Comparison of ENCODE assay signal across 11 mouse cellular contexts in the genomic region with DNA sequence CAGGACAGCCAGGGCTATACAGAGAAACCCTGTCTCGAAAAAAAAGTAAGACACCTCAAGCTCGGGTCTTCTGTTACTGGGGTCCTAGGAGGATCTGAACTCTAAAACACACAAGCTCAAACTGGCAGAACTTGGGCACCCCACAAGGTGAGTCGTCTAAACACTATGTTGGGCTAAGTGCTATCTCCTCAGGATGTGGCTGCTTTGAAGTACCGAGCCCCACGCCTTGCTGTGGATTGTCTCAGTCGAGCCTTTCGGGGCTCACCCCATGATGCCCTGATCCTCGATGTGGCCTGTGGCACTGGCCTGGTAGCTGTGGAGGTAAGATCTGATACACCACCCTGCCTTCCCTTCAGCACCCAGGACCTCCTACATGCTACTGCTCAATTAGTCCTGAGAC. TPM values are rescaled to one million over a fixed set of nuclear protein-coding genes. Genes with fewer than 3 reads are reported as not detected.
DNase-seq lines count a peak whose midpoint lies in the region; ATAC-seq and TF ChIP-seq lines count a peak whose summit lies in the region.
"Had no signal": no experiment of that assay in that cellular context is flagged by ENCODE, and none has a peak within 500 bp of the region (broad histone marks: within the 10 kb centered on the region; RNA-seq: fewer than 3 reads in every experiment).

No protein-coding gene starts in this region.

- no peak for TF ChIP-seq CTCF in ES-Bruce4 (IDR thresholded peaks at IDR 0.05; ENCODE audit: low read depth, low read length)

- no peaks in the 10 kb centered on the region for H3K9me3 ChIP-seq in lung, embryonic 15.5 days
- H3K9me3 ChIP-seq in ES-Bruce4 (replicated peaks; ENCODE audit: control insufficient read depth, insufficient read depth, low read length, poor library complexity, severe bottlenecking) = peaks cover 19% of the 10 kb centered on the region
- no peaks in the 10 kb centered on the region for H3K9me3 ChIP-seq in erythroblast, embryonic 14.5 days (ENCODE audit: control insufficient read depth, low read length)

- H3K4me1 ChIP-seq in lung, embryonic 15.5 days = peaks cover 13% of the 10 kb centered on the region; the same call in 1 of the 2 replicates
- peaks cover 2% of the 10 kb centered on the region for H3K4me1 ChIP-seq in ES-Bruce4 (ENCODE audit: control insufficient read depth, insufficient read depth, low read length)
- H3K4me1 ChIP-seq in erythroblast, embryonic 14.5 days (ENCODE audit: control insufficient read depth) = peaks cover 38% of the 10 kb centered on the region

- no peaks in the 10 kb centered on the region for H3K36me3 ChIP-seq in lung, embryonic 15.5 days
- peaks cover 22% of the 10 kb centered on the region for H3K36me3 ChIP-seq in ES-Bruce4 (ENCODE audit: control insufficient read depth, insufficient read depth, low read length, poor library complexity, severe bottlenecking)
- H3K36me3 ChIP-seq in erythroblast, embryonic 14.5 days (ENCODE audit: control insufficient read depth) = peaks cover 26% of the 10 kb centered on the region

- H3K9ac ChIP-seq in lung, embryonic 15.5 days = no peak overlapping the region
- H3K9ac ChIP-seq in ES-Bruce4 (ENCODE audit: low read depth, poor library complexity, severe bottlenecking) = 0 out of 2 replicates have a peak overlapping the region, but pooled peaks have one; percentile 70

- peak overlapping the region; percentile 91; the same call in 1 of the 2 replicates for H3K4me3 ChIP-seq in lung, embryonic 15.5 days
- peak overlapping the region; percentile 88 for H3K4me3 ChIP-seq in ES-Bruce4 (ENCODE audit: low read depth, low read length)
- peak overlapping the region; percentile 66 for H3K4me3 ChIP-seq in erythroblast, embryonic 14.5 days (replicated peaks)

- no peaks in the 10 kb centered on the region for H3K27me3 ChIP-seq in lung, embryonic 15.5 days
- no peaks in the 10 kb centered on the region for H3K27me3 ChIP-seq in ES-Bruce4 (ENCODE audit: control insufficient read depth, insufficient read depth, low read length, poor library complexity, severe bottlenecking)
- peaks cover 21% of the 10 kb centered on the region for H3K27me3 ChIP-seq in erythroblast, embryonic 14.5 days (ENCODE audit: control insufficient read depth)

- 89% methylated on average over 8 of the region's 8 CpGs for WGBS in lung, embryonic 15.5 days

- no peak for DNase-seq in lung, postnatal 4 days
- peak; percentile 62 to 66 for DNase-seq in natural killer cell, adult 2 months (ENCODE audit: low spot score in 2 of 2)
- DNase-seq in left cerebral cortex, adult 11 months (ENCODE audit: low spot score) = no peak
- no peak for DNase-seq in layer of hippocampus, postnatal 10 days (ENCODE audit: low spot score in 2 of 2)
- no peak for DNase-seq in layer of hippocampus, adult 8-10 months (ENCODE audit: low spot score in 2 of 2)

- ATAC-seq in lung, embryonic 15.5 days (ENCODE audit: borderline replicate concordance, extremely low read depth, low FRiP score, low TSS enrichment) = no peak

- no peak for TF ChIP-seq POLR2A in ES-Bruce4 (IDR thresholded peaks at IDR 0.05; ENCODE audit: insufficient read depth, low read length)

- TF ChIP-seq EP300 in ES-Bruce4 (IDR thresholded peaks at IDR 0.05; ENCODE audit: insufficient read depth, low read depth, low read length) = no peak

- no peak overlapping the region for H3K27ac ChIP-seq in lung, embryonic 15.5 days
- H3K27ac ChIP-seq in ES-Bruce4 (ENCODE audit: insufficient read depth, low read length) = no peak overlapping the region

- H3K4me2 ChIP-seq in lung, embryonic 15.5 days = peak overlapping the region; percentile 89

RNA-seq across cellular contexts. Expression of a gene that starts 1.1 kb away (rescaled TPM):
- polyA plus RNA-seq in lung, embryonic 15.5 days (2015; fragmentation: Nextera tagmentation; extraction: Ambion mirVana) = 24.7 TPM in 2 replicates
- polyA plus RNA-seq in ES-Bruce4 (2011; ENCODE audit: insufficient read depth, insufficient read length, low read depth, missing spikeins) = 36.3 and 37.5 TPM in 2 replicates
- polyA plus RNA-seq in erythroblast, embryonic 14.5 days (2012) = 5.8 and 6.4 TPM in 2 replicates
- total RNA-seq in layer of hippocampus, postnatal 10 days (2021) = 10 to 100 TPM in 1 of 2 experiments, 1 to 10 TPM in 1; 9.3 to 10.8 TPM
- 10 to 100 TPM in 2 of 4 experiments, 1 to 10 TPM in 2; 8.0 to 13.5 (median 10.8) TPM for total RNA-seq in layer of hippocampus, adult 8-10 months (2022)

RNA-seq across cellular contexts. Expression of a gene that starts 13.5 kb away (rescaled TPM):
- 31.7 and 34.3 TPM in 2 replicates for polyA plus RNA-seq in lung, embryonic 15.5 days (2015; fragmentation: Nextera tagmentation; extraction: Ambion mirVana)
- 259 and 279 TPM in 2 replicates for polyA plus RNA-seq in ES-Bruce4 (2011; ENCODE audit: insufficient read depth, insufficient read length, low read depth, missing spikeins)
- not detected in 2 replicates for polyA plus RNA-seq in erythroblast, embryonic 14.5 days (2012)
- not detected for total RNA-seq in layer of hippocampus, postnatal 10 days (2021)
- total RNA-seq in layer of hippocampus, adult 8-10 months (2022) = not detected

RNA-seq across cellular contexts. Expression of a gene that starts 18.0 kb away (rescaled TPM):
- polyA plus RNA-seq in lung, embryonic 15.5 days (2015; fragmentation: Nextera tagmentation; extraction: Ambion mirVana) = 0.65 and 1.6 TPM in 2 replicates
- polyA plus RNA-seq in ES-Bruce4 (2011; ENCODE audit: insufficient read depth, insufficient read length, low read depth, missing spikeins) = not detected in 2 replicates
- 5.9 and 6.1 TPM in 2 replicates for polyA plus RNA-seq in erythroblast, embryonic 14.5 days (2012)
- not detected for total RNA-seq in layer of hippocampus, postnatal 10 days (2021)
- not detected for total RNA-seq in layer of hippocampus, adult 8-10 months (2022)
- polyA plus RNA-seq: frontal cortex, adult 2 months had no signal

RNA-seq across cellular contexts. Expression of a gene that starts 26.7 kb away (rescaled TPM):
- polyA plus RNA-seq in lung, embryonic 15.5 days (2015; fragmentation: Nextera tagmentation; extraction: Ambion mirVana) = not detected in 2 replicates
- not detected in 2 replicates for polyA plus RNA-seq in ES-Bruce4 (2011; ENCODE audit: insufficient read depth, insufficient read length, low read depth, missing spikeins)
- polyA plus RNA-seq in erythroblast, embryonic 14.5 days (2012) = 0.04 TPM in 1 of 2 replicates, not detected in the other
- not detected for total RNA-seq in layer of hippocampus, postnatal 10 days (2021)
- not detected for total RNA-seq in layer of hippocampus, adult 8-10 months (2022)
- polyA plus RNA-seq: frontal cortex, adult 2 months; intestine, embryonic 14.5 days; stomach, embryonic 14.5 days had no signal

RNA-seq across cellular contexts. Expression of a gene that starts 52.7 kb away (rescaled TPM):
- 241 and 259 TPM in 2 replicates for polyA plus RNA-seq in lung, embryonic 15.5 days (2015; fragmentation: Nextera tagmentation; extraction: Ambion mirVana)
- 22.4 and 26.3 TPM in 2 replicates for polyA plus RNA-seq in ES-Bruce4 (2011; ENCODE audit: insufficient read depth, insufficient read length, low read depth, missing spikeins)
- polyA plus RNA-seq in erythroblast, embryonic 14.5 days (2012) = 0.04 TPM in 1 of 2 replicates, not detected in the other
- 1 to 10 TPM; 3.5 to 5.2 TPM for total RNA-seq in layer of hippocampus, postnatal 10 days (2021)
- total RNA-seq in layer of hippocampus, adult 8-10 months (2022) = under 1 TPM; 0.61 to 0.87 (median 0.81) TPM

Comparison
In these comparisons a context has a peak if more than half of its experiments do, and no peak if none do; other contexts are left out.
1. DNase-seq: peak in natural killer cell, adult 2 months (2 of 2); none in lung, postnatal 4 days (0 of 2), left cerebral cortex, adult 11 months (single experiment), layer of hippocampus, postnatal 10 days (0 of 2) and layer of hippocampus, adult 8-10 months (0 of 2).
2. RNA of a gene that starts 13.5 kb away (polyA plus RNA-seq): 259 to 279 TPM in ES-Bruce4 and 31.7 to 34.3 TPM in lung, embryonic 15.5 days; not detected in erythroblast, embryonic 14.5 days; every median in the first group is over 10 times any median in the second.
3. Peak in every context shown above with its lines, with median percentiles within 50 percentile points of each other: H3K4me3 ChIP-seq.